Mouse (Mus musculus) liver, adult (tissue): ENCODE results near the gene Cenpa.

Experiments used
- GATA4 ChIP-seq: IDR thresholded peaks from 2 replicates; pipeline ENCODE4 v1.6.1; 2014; ENCODE audit warnings: mild to moderate bottlenecking, low read length; ENCODE audit not compliant: insufficient replicate concordance

Gene Cenpa

DNA sequence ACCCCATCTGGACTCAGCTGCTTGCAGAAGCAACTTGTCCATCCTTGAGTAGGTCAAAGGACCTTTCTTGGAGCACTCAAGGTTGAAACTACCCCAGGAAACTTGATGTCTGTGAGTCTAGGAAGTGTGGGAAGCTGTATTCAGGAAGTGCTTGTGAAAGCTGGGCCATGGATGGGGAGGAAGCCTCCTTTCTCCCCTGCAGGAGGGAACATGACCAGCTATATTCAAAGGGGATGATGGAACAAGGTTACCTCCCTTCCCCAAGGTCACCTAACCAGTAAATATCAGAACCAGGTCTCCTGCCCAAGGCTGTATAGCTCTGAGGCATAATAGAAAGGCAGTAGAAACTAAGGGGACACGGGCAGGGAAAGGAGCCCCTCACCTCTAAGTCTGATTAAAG is 34.4 kb upstream of the Cenpa start:
- no peak for TF ChIP-seq GATA4

- TF ChIP-seq GATA4 = no peak
Measured at GRCm38 (mm10) chr5:30636994-30637393, 29.6 kb upstream of the Cenpa start.

DNA sequence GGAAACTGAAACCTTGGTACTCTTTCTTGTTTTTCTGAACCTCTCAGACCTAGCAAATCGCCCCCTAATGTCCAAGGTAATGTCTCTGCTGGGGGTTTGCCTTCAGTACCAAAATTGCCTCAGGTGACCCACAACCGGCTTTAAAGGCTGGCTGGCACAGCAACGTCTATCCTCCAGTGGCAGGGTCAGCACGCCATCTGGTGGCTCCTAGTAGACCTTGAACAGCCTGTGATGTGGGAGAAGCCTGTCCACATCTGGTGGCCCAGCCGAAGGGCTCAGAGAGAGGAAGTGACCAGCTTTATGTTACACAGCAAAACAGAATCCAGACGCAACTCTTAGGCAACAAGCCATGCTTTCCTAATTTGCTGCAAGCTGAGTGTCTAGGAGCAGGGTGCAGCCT is 28.5 kb upstream of the Cenpa start:
- TF ChIP-seq GATA4 = no peak

DNA sequence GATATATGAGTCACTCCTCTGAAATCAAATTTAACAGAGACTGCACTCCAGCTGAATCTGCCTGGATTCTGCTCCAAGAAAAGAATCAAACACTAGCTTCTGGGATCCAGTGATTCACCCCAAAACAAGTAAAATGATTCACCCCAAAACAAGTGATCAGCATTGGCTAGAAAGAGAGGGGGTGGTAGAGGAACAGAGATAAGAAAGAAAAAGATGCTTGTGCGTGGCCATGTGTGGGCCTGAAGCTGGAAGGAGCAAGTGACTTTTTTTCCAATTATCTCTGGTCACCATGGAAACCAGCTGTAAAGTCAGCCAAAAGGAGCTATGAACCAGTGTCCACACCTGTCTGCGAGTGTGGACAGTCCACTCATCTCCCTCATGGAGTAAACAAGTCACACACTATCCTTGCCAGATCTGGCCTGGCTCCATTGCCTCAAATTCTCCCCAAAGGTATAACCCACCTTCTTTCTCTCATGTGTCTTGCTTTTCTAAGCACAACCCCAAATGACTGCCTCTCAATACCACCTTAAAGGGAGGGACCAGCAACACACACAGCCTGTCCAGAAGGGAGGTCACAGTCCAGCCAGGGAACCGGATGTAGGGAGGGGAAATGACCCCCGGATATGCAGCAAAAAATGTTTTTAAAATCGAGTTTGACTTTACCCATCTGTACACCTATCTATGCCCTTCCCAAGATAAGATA is 22.9 kb upstream of the Cenpa start:
- TF ChIP-seq GATA4 = 0 out of 2 replicates have a peak, but pooled peaks have one; percentile 76

DNA sequence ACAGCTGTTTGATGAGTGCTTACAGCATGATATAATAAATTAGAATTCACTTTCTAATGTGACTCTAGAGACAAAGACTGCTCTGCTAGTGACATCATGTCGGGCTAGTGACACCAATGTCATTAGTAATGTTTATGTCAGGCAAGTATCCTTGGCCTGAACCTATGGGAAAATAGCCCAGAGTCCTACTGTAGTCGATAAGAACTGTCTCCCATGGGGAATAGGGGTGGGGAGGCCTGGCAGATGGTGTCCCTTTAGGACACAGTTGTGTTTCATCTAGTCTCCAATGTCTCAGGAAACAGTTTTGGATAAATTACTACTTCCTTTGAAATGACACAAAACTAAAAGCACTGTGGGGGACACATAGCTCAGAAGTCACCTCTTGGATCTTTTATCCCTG is 20.5 kb upstream of the Cenpa start:
- TF ChIP-seq GATA4 = no peak

DNA sequence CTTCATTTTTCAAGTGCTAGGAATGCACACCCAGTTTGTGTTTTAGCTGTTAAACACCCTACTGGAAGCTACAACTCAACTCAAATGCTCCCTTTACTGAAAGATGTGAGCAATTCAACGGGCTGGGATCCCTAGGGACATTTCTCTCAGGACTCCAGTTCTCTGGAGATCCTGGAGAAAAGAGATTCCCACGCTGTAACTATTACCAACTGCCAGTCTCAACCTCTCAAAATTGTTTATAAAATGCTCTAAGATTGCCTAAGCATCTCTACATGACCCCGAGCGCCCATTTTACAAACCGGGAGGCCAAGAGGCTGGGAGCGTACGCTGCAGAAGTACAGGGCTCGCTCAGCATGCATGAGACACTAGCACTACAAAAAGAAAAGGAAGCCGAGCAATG is 19.2 kb upstream of the Cenpa start:
- no peak for TF ChIP-seq GATA4

GRCm38 (mm10) chr5:30647815-30648560 is 18.6 kb upstream of the Cenpa start, which contains the start of gene Slc35f6:
TSS of gene Slc35f6 (plus strand) at chr5:30647933.
- no peak for TF ChIP-seq GATA4

GRCm38 (mm10) chr5:30649558-30649957 is 17.0 kb upstream of the Cenpa start:
- TF ChIP-seq GATA4 = no peak

- TF ChIP-seq GATA4 = no peak
Measured at GRCm38 (mm10) chr5:30650756-30651155, 15.8 kb upstream of the Cenpa start.

GRCm38 (mm10) chr5:30651554-30651953 is 15.0 kb upstream of the Cenpa start:
- TF ChIP-seq GATA4 = no peak

DNA sequence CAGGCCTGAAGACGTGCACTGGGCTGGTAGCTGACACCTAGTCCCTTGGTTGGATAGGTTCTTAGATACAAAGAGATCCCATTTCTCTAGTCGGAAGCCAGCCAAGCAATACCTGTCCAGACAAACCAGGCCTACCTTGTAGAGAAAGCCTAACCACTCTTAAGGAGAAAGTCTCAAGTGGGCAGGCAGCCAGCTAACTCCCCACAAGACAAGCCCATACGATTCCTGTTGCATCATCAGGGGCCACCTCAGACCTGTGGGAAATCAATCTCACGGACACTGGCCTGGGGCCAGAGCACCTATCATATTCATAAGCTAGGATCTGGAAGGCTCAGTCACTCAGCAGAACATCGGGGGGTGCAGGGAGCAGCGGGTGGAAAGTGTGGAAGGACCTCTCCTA is 13.3 kb upstream of the Cenpa start:
- TF ChIP-seq GATA4 = no peak

- TF ChIP-seq GATA4 = no peak
Measured at GRCm38 (mm10) chr5:30655042-30655441, 11.5 kb upstream of the Cenpa start.

DNA sequence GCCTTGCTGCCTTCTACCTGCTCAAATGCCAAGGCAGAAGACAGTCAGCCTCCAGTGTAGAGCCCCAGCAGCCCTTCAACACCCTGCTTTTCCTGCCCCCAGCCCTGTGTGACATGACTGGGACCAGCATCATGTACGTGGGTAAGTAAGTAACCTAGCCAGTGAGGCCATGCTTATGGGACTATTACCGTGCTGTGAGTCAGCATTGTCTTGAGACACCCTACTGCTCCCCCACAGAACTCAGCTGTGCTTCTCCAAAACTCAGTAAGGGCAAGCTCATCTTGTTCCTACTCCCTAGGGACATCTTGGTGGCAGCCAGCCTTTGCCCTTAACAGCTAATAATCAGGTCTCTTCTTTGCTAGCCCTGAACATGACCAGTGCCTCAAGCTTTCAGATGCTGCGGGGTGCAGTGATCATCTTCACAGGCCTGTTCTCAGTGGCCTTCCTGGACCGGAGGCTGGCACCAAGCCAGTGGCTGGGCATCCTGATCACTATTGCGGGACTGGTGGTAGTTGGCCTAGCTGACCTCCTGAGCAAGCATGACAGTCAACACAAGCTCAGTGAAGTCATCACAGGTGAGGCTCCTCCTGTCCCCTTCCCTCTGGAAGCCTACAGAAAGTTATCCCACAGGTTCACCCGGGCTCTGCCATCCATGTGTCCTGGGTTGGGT is 10.9 kb upstream of the Cenpa start:
- TF ChIP-seq GATA4 = no peak

DNA sequence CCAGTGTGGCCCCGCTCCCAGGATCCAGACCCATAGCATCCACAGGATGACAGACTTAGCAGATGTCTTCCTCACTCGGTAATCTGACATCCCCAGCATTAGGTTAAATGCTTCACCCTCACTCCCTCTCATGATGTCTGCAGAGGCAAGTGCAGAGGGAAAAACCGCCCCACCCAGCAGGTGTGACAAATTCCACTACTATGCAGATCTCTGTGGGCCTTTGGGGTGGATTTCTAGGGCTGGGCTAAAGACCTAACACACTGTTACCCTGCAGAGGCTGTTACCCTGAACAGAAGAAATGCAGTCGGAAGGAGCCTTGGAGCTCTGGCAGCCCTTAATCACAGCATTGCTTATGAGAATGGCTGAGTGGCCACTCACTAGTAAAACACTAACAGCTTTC is 7.5 kb upstream of the Cenpa start:
- TF ChIP-seq GATA4 = no peak

- no peak for TF ChIP-seq GATA4
Measured at GRCm38 (mm10) chr5:30660278-30660677, 6.3 kb upstream of the Cenpa start.

- TF ChIP-seq GATA4 = no peak
Measured at GRCm38 (mm10) chr5:30660813-30661212, 5.8 kb upstream of the Cenpa start.
